Mouse (Mus musculus) gastrocnemius, postnatal 4 days (tissue): ENCODE measurements around the gene Zmiz2. TPM values are rescaled to one million over a fixed set of nuclear protein-coding genes. Genes with fewer than 3 reads are reported as not detected.
A peak's percentile ranks its signal among the peaks of the same experiment; 100 is the strongest.
"Not testable (repeated sequence)": the region's sequence is repeated elsewhere in the genome, so short reads cannot be mapped to it uniquely, and the experiment has no call there.

ENCODE experiments used
- DNase-seq, 2 experiments: peaks; one replicate each; pipeline ENCODE4 v3.0.0; 2021 to 2022; ENCODE audit warnings: low spot score in 2 of 2, mixed read lengths in 2 of 2
- microRNA-seq: library from miRNA; unstranded; fragments of <30 nt; microRNA quantifications from one replicate; pipeline ENCODE4 v1.2.0, GENCODE M21; 2021
- total RNA-seq, 2 experiments: library from RNA; stranded (reverse); gene quantifications; 2 replicates each; pipeline ENCODE4 v1.2.3; 2021

The Zmiz2 gene
- total RNA-seq, 2 experiments from 2014 or later: 35.6 to 40.1 TPM

- DNase-seq: no peak
Measured at GRCm38 (mm10) chr11:6418751-6419150, 29.9 kb downstream of the Zmiz2 start.

DNA sequence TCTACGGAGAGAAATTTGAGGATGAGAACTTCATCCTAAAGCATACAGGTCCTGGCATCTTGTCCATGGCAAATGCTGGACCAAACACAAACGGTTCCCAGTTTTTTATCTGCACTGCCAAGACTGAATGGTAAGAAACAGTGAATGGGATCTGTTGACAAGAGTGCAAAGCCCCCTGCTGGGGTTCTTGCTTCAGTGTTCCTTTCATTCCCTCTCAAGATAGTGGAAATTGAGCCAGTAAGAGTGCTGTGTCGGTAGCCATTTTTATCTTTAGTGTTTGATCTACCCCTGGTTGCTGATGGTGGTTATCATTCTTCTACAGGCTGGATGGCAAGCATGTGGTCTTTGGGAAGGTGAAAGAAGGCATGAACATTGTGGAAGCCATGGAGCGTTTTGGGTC is 30.3 kb downstream of the Zmiz2 start:
- DNase-seq: not testable (repeated sequence)

GRCm38 (mm10) chr11:6420283-6420703 is 31.4 kb downstream of the Zmiz2 start:
- DNase-seq: no peak

GRCm38 (mm10) chr11:6420722-6421350 is 32.0 kb downstream of the Zmiz2 start:
- DNase-seq: no peak

- no peak for DNase-seq
Measured at GRCm38 (mm10) chr11:6430186-6430585, 41.3 kb downstream of the Zmiz2 start.

GRCm38 (mm10) chr11:6436442-6436841 is 47.6 kb downstream of the Zmiz2 start:
- DNase-seq: peak in 1 of 2 experiments; percentile 51

DNA sequence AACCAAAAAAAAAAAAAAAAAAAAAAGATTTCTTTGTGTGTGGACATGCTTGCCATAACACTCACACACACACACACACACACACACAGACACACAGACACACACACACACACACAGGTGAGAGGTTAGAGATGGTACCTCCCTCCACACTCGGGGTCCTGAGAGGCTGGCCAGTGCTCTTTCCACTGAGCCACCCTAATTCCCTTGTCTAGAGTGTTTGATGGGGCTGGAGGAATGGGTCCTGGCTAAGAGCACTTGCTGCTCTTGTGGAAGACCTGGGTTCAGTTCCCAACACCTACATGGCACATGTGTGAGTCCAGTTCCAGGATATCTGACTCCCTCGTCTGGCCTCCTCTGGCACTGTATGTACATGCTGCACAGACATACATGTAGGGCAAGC is 48.8 kb downstream of the Zmiz2 start:
- no peak for DNase-seq

- DNase-seq: no peak
Measured at GRCm38 (mm10) chr11:6440171-6440570, 51.3 kb downstream of the Zmiz2 start.

DNA sequence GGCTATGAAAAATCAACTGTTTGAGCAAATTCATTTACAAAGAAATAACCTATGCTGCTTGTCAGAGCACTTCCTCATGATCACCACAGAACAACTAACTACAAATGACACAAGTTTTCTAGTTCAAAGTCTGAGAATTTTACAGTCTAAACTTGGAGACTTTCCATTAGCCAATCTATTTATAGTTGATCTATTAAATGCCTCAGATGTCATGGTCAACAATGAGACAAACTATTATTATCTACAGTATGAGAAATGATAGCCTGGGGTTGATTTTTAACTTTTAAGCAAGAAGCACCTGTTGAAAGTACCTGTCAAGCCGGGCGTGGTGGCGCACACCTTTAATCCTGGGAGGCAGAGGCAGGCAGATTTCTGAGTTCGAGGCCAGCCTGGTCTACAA is 53.7 kb downstream of the Zmiz2 start:
- no peak for DNase-seq

DNA sequence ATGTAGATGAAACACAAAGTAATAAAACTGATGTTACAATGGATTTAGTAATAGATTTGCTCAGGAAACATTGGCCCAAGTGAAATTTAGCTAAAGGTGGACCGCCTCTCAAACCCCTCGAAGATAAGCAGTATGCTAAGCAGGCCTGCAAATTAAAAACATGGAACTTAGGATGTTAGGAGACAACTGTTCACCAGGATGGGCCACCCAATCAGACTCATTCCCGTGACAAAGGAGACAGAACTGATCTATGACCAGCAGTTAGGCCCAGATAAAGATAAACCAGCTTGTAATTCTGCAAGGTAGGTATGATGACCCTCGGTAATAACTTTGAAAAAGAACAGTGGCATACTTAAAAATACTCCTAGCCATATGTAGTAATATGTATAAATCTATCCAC is 54.2 kb downstream of the Zmiz2 start:
- DNase-seq: no peak

GRCm38 (mm10) chr11:6443727-6444076 is 54.8 kb downstream of the Zmiz2 start:
- no peak for DNase-seq

DNA sequence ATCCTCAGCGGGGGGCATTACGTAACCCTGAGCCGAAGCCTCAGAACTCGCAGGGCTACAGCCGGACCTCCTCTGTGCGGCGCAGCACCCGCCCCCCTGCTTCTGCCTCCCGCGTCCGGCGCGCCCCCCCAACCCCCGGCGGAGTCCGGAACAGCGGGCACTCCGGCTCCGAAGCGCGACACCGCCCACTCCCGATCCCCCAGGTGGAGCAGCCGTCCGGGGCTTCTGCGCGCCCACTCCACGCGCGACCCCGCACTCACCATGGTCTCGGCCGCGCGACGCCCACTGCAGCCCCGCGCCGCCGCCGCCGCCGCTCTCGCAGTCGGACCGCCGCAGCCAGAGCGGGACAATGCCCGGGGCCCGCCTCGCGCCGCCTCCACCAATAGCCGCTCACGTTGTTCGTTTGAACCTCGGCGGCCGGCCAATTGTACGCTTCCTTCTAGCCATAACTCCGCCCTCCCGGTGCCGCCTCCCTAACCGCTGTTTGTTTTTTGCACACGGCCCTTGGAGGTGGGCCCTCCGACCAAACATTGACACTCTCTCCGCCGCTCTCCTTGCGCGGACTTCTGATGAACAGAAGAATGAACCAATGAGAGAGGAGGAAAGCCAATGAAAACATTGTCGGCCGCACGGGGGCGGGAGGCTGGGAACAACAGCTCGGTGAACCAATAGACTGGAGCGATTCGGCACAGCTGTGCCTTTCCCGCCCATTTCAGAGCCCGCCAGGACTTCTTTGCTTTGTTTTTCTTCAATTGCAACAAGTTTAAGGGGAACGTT is 55.4 kb downstream of the Zmiz2 start, which contains the start of gene H2afv:
Gene H2afv, minus strand, starts transcription at position 367 of the 777 bp plus-strand sequence.
- peak; percentile 99 to 100 for DNase-seq

DNA sequence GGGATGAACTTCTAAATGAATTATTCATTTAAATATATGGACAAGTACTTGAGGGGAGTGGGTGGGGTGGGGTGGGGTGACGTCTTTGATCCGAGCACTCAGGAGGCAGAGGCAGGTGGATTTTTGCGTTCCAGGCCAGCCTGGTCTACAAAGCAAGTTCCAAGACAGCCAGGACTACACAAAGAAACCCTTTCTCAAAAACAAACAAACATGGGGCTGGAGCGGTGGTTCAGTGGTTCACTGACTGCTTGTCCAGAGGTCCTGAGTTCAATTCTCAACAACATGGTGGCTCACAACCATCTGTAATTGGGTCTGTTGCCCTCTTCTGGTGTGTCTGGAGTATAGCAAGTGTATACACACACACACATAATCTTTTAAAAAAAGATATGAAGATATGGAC is 56.6 kb downstream of the Zmiz2 start:
- no peak for DNase-seq

- DNase-seq: no peak
Measured at GRCm38 (mm10) chr11:6445951-6446350, 57.1 kb downstream of the Zmiz2 start.

GRCm38 (mm10) chr11:6447493-6447892 is 58.6 kb downstream of the Zmiz2 start:
- no peak for DNase-seq

DNA sequence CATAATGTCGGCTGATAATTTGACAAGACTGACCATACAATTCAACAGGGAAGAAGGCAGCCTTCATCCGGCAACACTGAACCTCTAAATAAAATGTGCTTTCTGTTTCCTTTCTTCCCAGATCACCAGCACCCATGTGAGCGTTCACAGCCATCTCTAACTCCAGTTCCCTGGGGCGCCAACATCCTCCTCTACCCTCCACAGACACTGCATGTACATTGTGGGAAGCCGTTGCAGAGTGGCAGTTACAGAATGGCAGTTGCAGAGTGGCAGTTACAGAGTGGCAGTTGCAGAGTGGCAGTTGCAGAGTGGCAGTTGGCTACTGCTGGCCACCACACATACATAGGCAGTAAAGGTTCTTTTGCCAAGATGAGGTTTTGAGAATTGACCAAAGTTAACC is 59.3 kb downstream of the Zmiz2 start:
- not testable (repeated sequence) for DNase-seq

Small RNA genes lying within 50 kb of the gene (microRNA-seq; reads per million reads assigned to microRNA genes)
- gene Mir7651: 1.1 reads per million

Other genes starting within 250 kb of the Zmiz2 start
- under 1 TPM; 0.21 to 0.44 TPM for gene A730071L15Rik, start 189.0 kb upstream of the Zmiz2 start, total RNA-seq
- 10 to 100 TPM; 56.4 to 61.0 TPM for gene Nudcd3, start 188.7 kb upstream of the Zmiz2 start, total RNA-seq
- under 1 TPM; 0.05 to 0.12 TPM for gene Npc1l1, start 158.9 kb upstream of the Zmiz2 start, total RNA-seq
- 10 to 100 TPM; 35.1 to 40.9 TPM for gene Ddx56, start 121.3 kb upstream of the Zmiz2 start, total RNA-seq
- gene Tmed4, start 114.2 kb upstream of the Zmiz2 start, total RNA-seq: 10 to 100 TPM; 70.1 to 72.9 TPM
- 100 to 1,000 TPM; 340 to 351 TPM for gene Ogdh, start 97.4 kb upstream of the Zmiz2 start, total RNA-seq
- 1,000 to 10,000 TPM; 1,218 to 1,228 TPM for gene Ppia, start 26.4 kb downstream of the Zmiz2 start, total RNA-seq
- gene H2afv, start 55.4 kb downstream of the Zmiz2 start, total RNA-seq: 10 to 100 TPM; 96.2 to 97.0 TPM
- 10 to 100 TPM; 84.0 to 90.4 TPM for gene Purb, start 86.8 kb downstream of the Zmiz2 start, total RNA-seq
- 1 to 10 TPM; 3.0 to 3.4 TPM for gene Myo1g, start 131.9 kb downstream of the Zmiz2 start, total RNA-seq
- gene Ccm2, start 157.8 kb downstream of the Zmiz2 start, total RNA-seq: 10 to 100 TPM; 40.2 to 50.8 TPM
- 1 to 10 TPM; 2.0 to 2.2 TPM for gene Nacad, start 217.0 kb downstream of the Zmiz2 start, total RNA-seq
- gene Tbrg4, start 237.0 kb downstream of the Zmiz2 start, total RNA-seq: 10 to 100 TPM; 55.1 to 59.1 TPM
- not detected for gene Wap, start 249.6 kb downstream of the Zmiz2 start, total RNA-seq